Mouse (Mus musculus) erythroblast, embryonic 14.5 days (primary cell): Measurements from ENCODE around the gene Gm13275.
"Not testable (repeated sequence)": the region's sequence is repeated elsewhere in the genome, so short reads cannot be mapped to it uniquely, and the experiment has no call there.

Experiments used
- GATA1 ChIP-seq: IDR thresholded peaks from 2 replicates; pipeline ENCODE4 v1.6.1; 2012; ENCODE audit warnings: low read length, inconsistent platforms, mixed read lengths
- TAL1 ChIP-seq: IDR thresholded peaks from 3 replicates; pipeline ENCODE4 v1.6.1; 2012; ENCODE audit warnings: low read length, inconsistent platforms, mixed read lengths

GRCm38 (mm10) chr4:88791250-88791649, 3.0 kb upstream of the Gm13275 start, which contains the start of gene Gm13278:
- not testable (repeated sequence) for TF ChIP-seq TAL1, GATA1
